Mouse (Mus musculus) MN1 (cell line): Measurements from ENCODE around the gene Ghdc.

Experiments used
- DNase-seq: peaks from one replicate; pipeline ENCODE4 v3.0.0-alpha.2; 2016; ENCODE audit warnings: low spot score

The Ghdc gene

GRCm38 (mm10) chr11:100716649-100717048 is 54.1 kb downstream of the Ghdc start:
- DNase-seq = no peak
